Mouse (Mus musculus) limb, embryonic 10.5 days (tissue): ENCODE results near the gene Med23. TPM values are rescaled to one million over a fixed set of nuclear protein-coding genes. Genes with fewer than 3 reads are reported as not detected.

ENCODE experiments used
- DNase-seq: peaks from one replicate; pipeline ENCODE4 v3.0.0-alpha.2; 2017; ENCODE audit warnings: low spot score
- H3K27ac ChIP-seq: fragments of 300-500 bp; sonication (generic); 2 replicates; pipeline ENCODE4 v1.5.1; 2016; ENCODE audit warnings: mild to moderate bottlenecking
- H3K27me3 ChIP-seq: fragments of 300-500 bp; sonication (generic); 2 replicates; pipeline ENCODE4 v1.6.1; 2016; ENCODE audit warnings: low read depth, mild to moderate bottlenecking; ENCODE audit not compliant: poor library complexity, severe bottlenecking
- H3K36me3 ChIP-seq: fragments of 300-500 bp; sonication (generic); 2 replicates; pipeline ENCODE4 v1.6.1; 2016; ENCODE audit warnings: mild to moderate bottlenecking, moderate library complexity
- H3K4me1 ChIP-seq: fragments of 300-500 bp; sonication (generic); 2 replicates; pipeline ENCODE4 v1.6.1; 2016
- H3K4me3 ChIP-seq: fragments of 300-500 bp; sonication (generic); 2 replicates; pipeline ENCODE4 v1.5.1; 2016; ENCODE audit warnings: mild to moderate bottlenecking, moderate library complexity
- H3K9me3 ChIP-seq: fragments of 300-500 bp; sonication (generic); replicated peaks from 2 replicates; pipeline ENCODE4 v1.6.1; 2016; ENCODE audit warnings: mild to moderate bottlenecking
- WGBS: fragments of 180-500 bp; shearing (Covaris S2); methylation state at CpG from one replicate; pipeline ENCODE4 v1.1.7; 2016; 5-methylcytosine and 5-hydroxymethylcytosine counted together
- polyA plus RNA-seq: library from polyadenylated mRNA; unstranded; fragments of >200 nt; fragmentation: Nextera tagmentation; extraction: Ambion mirVana; gene quantifications from 2 replicates; pipeline ENCODE4 v1.2.1, GENCODE M21; 2016

Gene Med23
- polyA plus RNA-seq, 1 experiment from 2014 or later, result 34.7 TPM

- no peaks in the 10 kb centered on the region for H3K9me3 ChIP-seq
- H3K27me3 ChIP-seq, result no peaks in the 10 kb centered on the region
- H3K36me3 ChIP-seq, result no peaks in the 10 kb centered on the region
- H3K27ac ChIP-seq, result peak overlapping the region; percentile 80
- H3K4me1 ChIP-seq, result peaks cover 31% of the 10 kb centered on the region
- WGBS, result 19% methylated on average over 4 of the region's 4 CpGs
- peak overlapping the region; percentile 29 for H3K4me3 ChIP-seq
- DNase-seq, result peak; percentile 47
Measured at GRCm38 (mm10) chr10:24834634-24835371, 35.0 kb upstream of the Med23 start.

- H3K27me3 ChIP-seq, result no peaks in the 10 kb centered on the region
- 31% methylated on average over 12 of the region's 12 CpGs for WGBS
- peak overlapping the region; percentile 29 for H3K4me3 ChIP-seq
- no peaks in the 10 kb centered on the region for H3K36me3 ChIP-seq
- no peaks in the 10 kb centered on the region for H3K9me3 ChIP-seq
- H3K27ac ChIP-seq, result peak overlapping the region; percentile 80
- DNase-seq, result peak; percentile 37
- peaks cover 31% of the 10 kb centered on the region for H3K4me1 ChIP-seq
Measured at GRCm38 (mm10) chr10:24835702-24836342, 34.0 kb upstream of the Med23 start.

GRCm38 (mm10) chr10:24836366-24837038, 33.3 kb upstream of the Med23 start:
- no peak for DNase-seq
- no peak overlapping the region for H3K4me3 ChIP-seq
- peak overlapping the region; percentile 80 for H3K27ac ChIP-seq

DNA sequence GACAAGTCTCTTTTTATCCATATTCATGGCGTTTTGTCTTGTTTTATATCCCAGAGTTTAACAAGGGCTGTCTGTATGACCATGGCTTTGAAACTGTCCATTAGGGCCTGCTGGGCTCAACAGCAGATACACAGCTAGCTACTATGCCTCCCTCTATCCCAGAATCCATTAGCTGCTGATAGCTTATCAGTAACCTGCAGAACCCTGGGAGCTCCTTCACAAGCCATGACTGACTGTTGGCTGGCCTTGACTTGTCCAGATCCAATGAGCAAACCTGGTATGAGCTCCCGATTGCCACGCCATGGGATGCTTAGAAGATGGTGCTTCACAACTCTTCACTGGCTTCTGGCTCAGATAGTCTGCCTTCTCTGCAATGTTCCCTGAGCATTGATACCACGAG, 29.0 kb upstream of the Med23 start:
- 97% methylated on average over 4 of the region's 4 CpGs for WGBS
- no peaks in the 10 kb centered on the region for H3K27me3 ChIP-seq
- no peaks in the 10 kb centered on the region for H3K36me3 ChIP-seq
- no peak overlapping the region for H3K27ac ChIP-seq
- DNase-seq, result no peak
- peaks cover 13% of the 10 kb centered on the region for H3K4me1 ChIP-seq
- H3K9me3 ChIP-seq, result no peaks in the 10 kb centered on the region
- no peak overlapping the region for H3K4me3 ChIP-seq

More at GRCm38 (mm10) chr10:24836366-24837038, 33.3 kb upstream of the Med23 start:
- Histone ChIP-seq H3K27me3 (no peaks in the 10 kb centered on the region), H3K9me3 (no peaks in the 10 kb centered on the region), H3K36me3 (no peaks in the 10 kb centered on the region), H3K4me1 (peaks cover 28% of the 10 kb centered on the region)
- WGBS, result 71% methylated on average over 4 of the region's 4 CpGs

- H3K4me3 ChIP-seq, result no peak overlapping the region
Measured at GRCm38 (mm10) chr10:24841998-24842397, 27.8 kb upstream of the Med23 start.

GRCm38 (mm10) chr10:24842676-24843075, 27.1 kb upstream of the Med23 start, which contains the start of gene Enpp3:
Gene Enpp3 (minus strand): TSS chr10:24842823.
- no peak for DNase-seq
- WGBS, result 94% methylated on average over 1 of the region's 1 CpGs
- no peaks in the 10 kb centered on the region for H3K9me3 ChIP-seq
- H3K4me3 ChIP-seq, result no peak within 1 kb of the TSS
- H3K27me3 ChIP-seq, result no peaks in the 10 kb centered on the region
- H3K4me1 ChIP-seq, result peaks cover 4% of the 10 kb centered on the region; the same call in 1 of the 2 replicates
- H3K27ac ChIP-seq, result no peak within 1 kb of the TSS
- no peaks in the 10 kb centered on the region for H3K36me3 ChIP-seq

More at GRCm38 (mm10) chr10:24841998-24842397, 27.8 kb upstream of the Med23 start:
- no peak overlapping the region for H3K27ac ChIP-seq
- H3K36me3 ChIP-seq, result no peaks in the 10 kb centered on the region
- DNase-seq, result no peak
- no peaks in the 10 kb centered on the region for H3K27me3 ChIP-seq
- peaks cover 4% of the 10 kb centered on the region; the same call in 1 of the 2 replicates for H3K4me1 ChIP-seq
- no peaks in the 10 kb centered on the region for H3K9me3 ChIP-seq
- 28% methylated on average over 2 of the region's 2 CpGs for WGBS

DNA sequence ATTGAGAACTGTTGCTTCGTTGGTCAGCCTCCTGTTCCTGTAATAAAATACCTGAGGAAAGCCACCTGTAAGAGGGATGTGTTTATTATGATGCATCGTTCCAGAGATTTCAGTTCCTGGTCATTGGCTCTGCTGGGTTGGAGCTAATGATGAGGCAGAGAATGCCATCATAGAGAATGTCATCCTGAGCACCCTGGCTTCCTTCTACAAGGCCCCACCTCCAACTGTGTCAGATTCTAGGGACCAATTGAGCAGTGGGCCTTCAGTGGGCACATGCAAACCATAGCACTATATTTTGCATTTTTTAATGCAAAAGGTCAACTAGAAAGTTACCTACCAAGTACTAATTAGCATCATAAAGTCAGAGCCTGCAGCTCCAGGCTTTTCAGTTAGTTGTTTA, 6.6 kb upstream of the Med23 start:
- WGBS, result 80% methylated on average over 2 of the region's 2 CpGs
- DNase-seq, result no peak
- Histone ChIP-seq H3K36me3 (no peaks in the 10 kb centered on the region), H3K4me1 (no peaks in the 10 kb centered on the region), H3K9me3 (no peaks in the 10 kb centered on the region), H3K27me3 (no peaks in the 10 kb centered on the region), H3K27ac (no peak overlapping the region), H3K4me3 (no peak overlapping the region)

- no peak overlapping the region for H3K27ac ChIP-seq
- DNase-seq, result no peak
- no peak overlapping the region for H3K4me3 ChIP-seq
- H3K9me3 ChIP-seq, result no peaks in the 10 kb centered on the region
- no peaks in the 10 kb centered on the region for H3K36me3 ChIP-seq
- H3K4me1 ChIP-seq, result no peaks in the 10 kb centered on the region
- no peaks in the 10 kb centered on the region for H3K27me3 ChIP-seq
- 78% methylated on average over 6 of the region's 6 CpGs for WGBS
Measured at GRCm38 (mm10) chr10:24864434-24864833, 5.4 kb upstream of the Med23 start.

- Histone ChIP-seq H3K36me3 (peaks cover 78% of the 10 kb centered on the region), H3K27me3 (no peaks in the 10 kb centered on the region), H3K4me3 (no peak overlapping the region), H3K9me3 (no peaks in the 10 kb centered on the region), H3K4me1 (no peaks in the 10 kb centered on the region), H3K27ac (no peak overlapping the region)
- WGBS, result 78% methylated on average over 4 of the region's 4 CpGs
- no peak for DNase-seq
Measured at GRCm38 (mm10) chr10:24873624-24874023, 3.8 kb downstream of the Med23 start.

- H3K27ac ChIP-seq, result no peak overlapping the region
- no peaks in the 10 kb centered on the region for H3K27me3 ChIP-seq
- no peak overlapping the region for H3K4me3 ChIP-seq
- no peak for DNase-seq
- no peaks in the 10 kb centered on the region for H3K4me1 ChIP-seq
- H3K9me3 ChIP-seq, result no peaks in the 10 kb centered on the region
- 84% methylated on average over 9 of the region's 9 CpGs for WGBS
- peaks cover 97% of the 10 kb centered on the region for H3K36me3 ChIP-seq
Measured at GRCm38 (mm10) chr10:24886008-24886407, 16.2 kb downstream of the Med23 start.

DNA sequence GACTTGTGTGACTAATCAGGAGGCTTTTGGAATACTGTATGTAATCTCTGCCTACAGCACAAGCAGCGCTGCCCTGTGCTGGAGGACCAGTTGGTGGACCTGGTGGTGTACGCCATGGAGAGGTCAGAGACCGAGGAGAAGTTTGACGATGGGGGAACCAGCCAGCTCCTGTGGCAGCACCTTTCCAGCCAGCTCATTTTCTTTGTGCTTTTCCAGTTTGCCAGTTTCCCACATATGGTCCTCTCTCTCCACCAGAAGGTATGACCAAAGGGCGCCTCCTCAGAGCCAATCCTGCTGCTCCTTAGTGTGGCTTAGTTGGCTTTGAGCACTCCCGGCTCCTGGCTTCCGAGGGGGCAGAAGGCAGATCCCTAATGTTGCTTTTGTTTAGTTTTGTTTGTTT, 18.6 kb downstream of the Med23 start:
- Histone ChIP-seq H3K4me3 (no peak overlapping the region), H3K27ac (no peak overlapping the region), H3K36me3 (peaks cover 98% of the 10 kb centered on the region), H3K9me3 (no peaks in the 10 kb centered on the region), H3K4me1 (no peaks in the 10 kb centered on the region), H3K27me3 (no peaks in the 10 kb centered on the region)
- 96% methylated on average over 7 of the region's 7 CpGs for WGBS
- no peak for DNase-seq

- H3K4me1 ChIP-seq, result no peaks in the 10 kb centered on the region
- 87% methylated on average over 8 of the region's 8 CpGs for WGBS
- H3K9me3 ChIP-seq, result no peaks in the 10 kb centered on the region
- no peak overlapping the region for H3K4me3 ChIP-seq
- DNase-seq, result no peak
- no peaks in the 10 kb centered on the region for H3K27me3 ChIP-seq
- H3K36me3 ChIP-seq, result peaks cover 100% of the 10 kb centered on the region
- H3K27ac ChIP-seq, result no peak overlapping the region
Measured at GRCm38 (mm10) chr10:24895927-24896326, 26.1 kb downstream of the Med23 start.

DNA sequence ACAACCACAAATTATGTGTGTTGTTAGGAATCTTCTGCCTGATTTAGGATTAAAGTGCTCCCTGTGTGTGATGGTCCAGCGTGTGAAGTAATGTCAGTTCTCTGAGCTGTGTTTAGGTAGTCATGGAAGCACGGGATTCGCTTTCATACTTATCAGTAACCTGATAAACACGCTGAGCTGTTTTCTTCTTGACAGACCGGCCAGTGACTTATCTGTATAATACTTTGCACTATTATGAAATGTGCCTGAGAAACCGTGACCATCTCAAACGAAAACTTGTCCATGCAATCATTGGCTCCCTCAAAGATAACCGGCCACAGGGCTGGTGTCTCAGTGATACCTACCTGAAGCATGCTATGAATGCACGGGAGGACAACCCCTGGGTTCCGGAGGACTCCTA, 35.8 kb downstream of the Med23 start:
- DNase-seq, result no peak
- no peak overlapping the region for H3K4me3 ChIP-seq
- no peaks in the 10 kb centered on the region for H3K4me1 ChIP-seq
- 92% methylated on average over 10 of the region's 10 CpGs for WGBS
- peaks cover 99% of the 10 kb centered on the region for H3K36me3 ChIP-seq
- H3K9me3 ChIP-seq, result no peaks in the 10 kb centered on the region
- H3K27me3 ChIP-seq, result no peaks in the 10 kb centered on the region
- H3K27ac ChIP-seq, result no peak overlapping the region
